Mouse (Mus musculus) right cerebral cortex, postnatal 25 days (tissue): ENCODE measurements around the gene Cmtr1.
A peak's percentile ranks its signal among the peaks of the same experiment; 100 is the strongest.
"Not testable (repeated sequence)": the region's sequence is repeated elsewhere in the genome, so short reads cannot be mapped to it uniquely, and the experiment has no call there.

Experiments
- DNase-seq: peaks from one replicate; pipeline ENCODE4 v3.0.0; 2022

Cmtr1 gene

DNA sequence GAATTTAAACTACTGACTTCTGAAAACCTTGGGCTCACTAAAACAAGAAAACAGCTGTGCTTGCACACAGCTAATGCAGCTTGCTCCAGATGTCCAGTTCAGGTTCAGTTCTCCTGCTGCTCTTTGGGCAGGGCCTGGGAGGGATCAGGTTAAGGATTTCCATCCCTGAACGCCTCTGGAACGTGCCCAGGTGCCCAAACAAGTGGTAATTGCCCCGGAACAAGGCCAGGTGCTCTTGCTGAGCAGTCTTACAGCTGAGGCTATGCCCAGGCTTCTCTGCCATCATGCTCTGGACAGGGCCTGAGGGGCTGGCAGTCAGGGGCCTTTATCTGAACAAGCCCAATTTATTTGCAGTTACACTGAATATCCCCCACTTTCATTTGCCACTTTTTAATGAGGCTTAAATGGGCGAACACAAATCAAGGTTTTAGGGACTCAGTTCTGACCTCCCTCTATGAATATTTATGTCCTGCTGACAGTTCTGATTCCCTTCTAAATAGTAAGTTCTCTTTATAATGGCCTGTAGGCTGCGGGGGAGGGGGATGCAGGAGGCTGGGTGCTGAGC lies 46.7 kb downstream of the Cmtr1 start:
- DNase-seq: no peak

DNA sequence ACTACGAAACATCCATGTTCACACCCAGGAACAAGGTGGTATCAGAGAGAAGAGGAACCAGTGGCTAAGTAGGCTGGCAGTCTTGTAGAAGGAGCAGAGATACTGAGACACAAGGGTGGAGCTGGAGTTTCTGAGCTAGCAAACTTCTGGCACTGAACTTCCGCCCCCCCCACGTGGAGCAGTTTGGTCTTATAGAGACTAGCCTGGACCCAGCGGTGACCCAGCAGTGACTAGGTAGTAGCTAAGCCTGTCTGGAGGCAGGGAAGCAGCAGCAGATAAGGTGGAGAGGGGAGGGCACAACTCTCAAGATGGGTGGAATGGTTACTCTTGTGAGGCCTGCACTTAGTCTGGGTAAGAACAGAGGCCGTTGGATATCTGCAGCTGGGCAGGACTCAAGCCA lies 48.4 kb downstream of the Cmtr1 start:
- DNase-seq: no peak

DNA sequence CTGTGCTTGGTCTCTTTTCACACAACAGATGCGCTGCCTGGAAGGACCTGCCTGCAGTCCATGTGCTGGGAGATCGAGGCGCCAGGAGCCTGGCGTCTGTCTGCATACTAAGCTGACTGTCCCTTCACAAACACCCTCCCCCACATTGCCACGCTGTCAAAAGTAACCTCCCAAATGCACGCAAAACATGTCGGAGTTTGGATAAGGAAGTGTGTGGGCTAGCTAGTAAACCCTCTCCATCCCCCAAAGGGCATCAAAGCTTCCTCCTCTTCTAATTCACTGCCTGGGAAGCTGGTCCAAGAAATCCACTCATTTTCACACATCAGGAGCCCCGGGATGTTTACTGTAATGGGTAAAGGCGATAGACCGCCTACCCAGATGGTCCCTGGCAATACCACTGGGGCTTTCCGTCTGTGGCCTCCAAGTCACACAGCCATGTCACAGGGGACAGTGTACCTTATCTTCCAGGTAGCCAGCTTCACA lies 50.2 kb downstream of the Cmtr1 start:
- DNase-seq: no peak

DNA sequence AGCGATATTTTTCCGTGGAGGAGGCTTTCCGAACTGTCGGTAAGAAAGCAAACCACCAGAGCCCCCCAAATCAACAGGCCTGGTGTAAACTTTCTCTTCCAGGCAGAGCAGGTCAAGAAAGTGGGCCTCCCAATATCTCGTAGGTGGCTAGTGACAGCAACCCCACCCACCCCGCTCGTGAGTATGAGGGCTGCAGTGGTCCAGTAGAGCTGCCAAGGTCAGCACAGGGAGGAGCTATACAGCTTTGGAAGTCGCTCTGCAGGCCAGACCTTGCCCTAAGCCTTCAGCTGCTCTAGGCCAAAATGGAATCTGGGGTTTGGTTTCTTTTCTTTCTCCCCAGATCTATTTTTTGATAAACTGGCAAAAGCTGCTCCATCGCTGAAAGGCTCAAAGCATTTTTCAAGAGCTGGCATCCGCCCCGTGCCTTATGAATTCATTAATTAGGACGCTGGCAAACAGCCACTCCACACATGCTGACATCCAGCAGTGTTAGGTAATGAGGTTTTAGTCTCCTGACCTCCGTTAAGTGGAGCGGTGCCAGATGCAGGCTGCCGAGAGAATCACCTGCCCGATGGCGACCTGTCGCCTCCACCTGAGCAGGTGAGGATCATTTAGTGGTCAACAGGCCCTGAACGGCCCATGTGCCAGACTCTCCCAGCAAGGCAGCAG lies 50.8 kb downstream of the Cmtr1 start:
- no peak for DNase-seq

DNA sequence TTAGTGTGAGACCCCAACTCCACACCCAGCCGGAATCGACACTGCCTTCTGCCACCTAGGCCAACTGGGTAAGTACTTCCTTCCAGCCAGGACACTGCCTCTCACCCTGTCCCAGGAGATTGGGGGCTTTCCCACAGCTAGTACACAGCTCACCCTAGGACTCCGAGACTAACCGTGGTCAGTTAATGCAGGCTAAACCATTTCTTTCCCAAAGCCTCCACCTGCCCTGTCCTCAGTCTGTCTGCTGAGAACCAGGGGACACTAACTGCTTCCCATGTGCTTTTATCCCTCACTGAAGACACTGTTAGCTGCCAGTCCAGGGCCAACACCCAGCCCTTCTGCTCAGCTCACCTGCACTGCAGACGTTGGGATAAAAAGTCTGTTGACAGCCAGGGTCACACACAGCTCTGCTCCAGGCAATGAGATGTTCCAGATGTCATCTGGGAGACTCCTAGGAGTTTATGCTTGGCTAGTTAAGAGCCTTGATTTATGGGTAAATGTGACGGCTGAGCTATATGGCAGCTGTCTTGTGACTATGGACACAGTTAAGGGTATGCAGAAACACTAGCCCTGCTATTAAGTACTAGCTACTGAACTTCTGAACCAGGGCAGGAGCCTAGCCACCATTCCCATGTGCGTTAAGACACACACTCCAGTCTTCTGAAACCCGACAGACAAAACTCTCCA lies 51.5 kb downstream of the Cmtr1 start:
- DNase-seq: no peak

DNA sequence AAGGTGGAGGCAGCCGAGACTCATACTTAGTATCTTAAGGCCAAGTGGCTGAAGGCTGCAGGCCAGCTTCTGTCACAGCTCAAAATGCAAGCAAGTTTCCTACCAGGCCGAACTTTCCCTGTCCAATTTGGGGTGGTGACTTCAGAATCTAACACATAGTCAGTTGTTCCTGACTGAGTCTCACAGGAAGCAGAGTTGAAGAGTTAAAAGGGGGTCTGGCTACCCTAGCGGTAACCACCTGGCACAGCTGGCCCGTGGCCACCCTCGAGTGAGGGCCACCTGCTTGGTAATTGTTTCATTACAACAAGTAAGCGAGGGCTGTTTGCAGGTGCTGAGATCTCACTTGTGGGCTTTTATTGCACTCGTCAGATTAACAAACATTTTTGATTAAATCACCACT lies 52.2 kb downstream of the Cmtr1 start:
- DNase-seq: no peak

DNA sequence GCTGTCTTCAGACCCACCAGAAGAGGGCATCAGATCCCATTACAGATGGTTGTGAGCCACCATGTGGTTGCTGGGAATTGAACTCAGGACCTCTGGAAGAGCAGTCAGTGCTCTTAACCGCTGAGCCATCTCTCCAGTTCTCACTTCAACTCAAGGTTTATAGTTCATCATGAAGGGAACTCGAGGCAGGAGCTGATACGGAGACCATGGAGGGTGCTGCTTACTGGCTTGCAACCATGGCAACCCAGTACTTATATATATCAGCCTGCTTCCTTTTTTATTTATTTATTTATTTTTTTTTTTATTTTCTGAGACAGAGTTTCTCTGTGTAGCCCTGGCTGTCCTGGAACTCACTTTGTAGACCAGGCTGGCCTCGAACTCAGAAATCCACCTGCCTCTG lies 53.3 kb downstream of the Cmtr1 start:
- DNase-seq: not testable (repeated sequence)

DNA sequence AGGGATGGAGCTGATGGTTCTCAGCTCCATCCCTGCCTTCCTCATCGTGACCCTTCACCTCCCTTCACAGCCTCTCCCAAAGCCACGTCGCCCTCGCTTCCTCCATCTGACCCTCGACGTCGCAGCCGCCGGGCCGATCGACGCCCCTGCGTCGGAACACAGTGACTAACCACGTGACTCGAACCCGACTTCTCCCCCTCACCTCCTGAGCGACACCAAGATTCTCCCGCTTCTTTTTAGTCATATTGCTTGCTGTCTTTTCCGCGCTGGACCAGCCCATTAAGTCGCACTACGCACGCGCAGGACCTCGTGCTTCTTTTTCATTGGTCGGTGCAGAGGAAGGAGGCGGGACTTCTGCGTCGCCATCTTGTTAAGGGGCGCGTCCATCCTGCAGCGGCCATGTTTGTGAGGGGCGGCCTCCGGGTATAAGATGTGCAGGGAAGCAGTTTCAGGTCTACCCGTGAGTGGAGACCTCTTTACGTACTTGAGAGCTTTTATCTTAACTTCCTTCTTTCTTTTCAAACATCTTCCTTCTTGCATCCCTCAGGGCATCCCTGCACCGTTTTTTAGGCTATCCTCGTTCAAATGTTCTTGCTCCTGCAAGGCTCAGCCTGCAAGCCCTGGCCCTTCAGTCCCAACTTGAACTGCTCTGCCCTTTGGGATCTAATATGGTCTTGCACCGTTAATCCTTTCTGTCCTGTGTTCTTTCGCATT lies 56.5 kb downstream of the Cmtr1 start, which contains the start of gene Ccdc167:
TSS of gene Ccdc167 (minus strand) at position 313 of the 714 bp plus-strand sequence.
- DNase-seq: peak; percentile 97

DNA sequence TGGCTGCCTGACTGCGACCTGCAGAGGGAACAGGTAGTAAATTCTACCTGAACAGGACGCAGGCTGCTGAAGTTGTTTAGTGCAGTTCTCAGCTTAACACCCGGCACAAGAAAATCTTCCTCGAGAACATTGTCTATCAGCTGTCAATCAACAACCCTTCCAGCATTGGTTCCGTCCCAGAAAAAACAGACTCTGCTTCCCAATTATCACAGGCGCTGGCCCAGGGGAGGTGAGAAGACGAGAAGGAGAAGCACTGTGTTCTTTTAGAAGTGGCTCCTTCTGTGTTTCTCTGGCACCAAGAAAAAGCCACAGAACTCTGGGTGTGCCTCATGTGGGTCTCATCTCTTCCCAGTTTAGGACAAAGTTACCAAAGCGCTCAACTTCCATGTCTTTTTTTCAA lies 58.3 kb downstream of the Cmtr1 start:
- no peak for DNase-seq

DNA sequence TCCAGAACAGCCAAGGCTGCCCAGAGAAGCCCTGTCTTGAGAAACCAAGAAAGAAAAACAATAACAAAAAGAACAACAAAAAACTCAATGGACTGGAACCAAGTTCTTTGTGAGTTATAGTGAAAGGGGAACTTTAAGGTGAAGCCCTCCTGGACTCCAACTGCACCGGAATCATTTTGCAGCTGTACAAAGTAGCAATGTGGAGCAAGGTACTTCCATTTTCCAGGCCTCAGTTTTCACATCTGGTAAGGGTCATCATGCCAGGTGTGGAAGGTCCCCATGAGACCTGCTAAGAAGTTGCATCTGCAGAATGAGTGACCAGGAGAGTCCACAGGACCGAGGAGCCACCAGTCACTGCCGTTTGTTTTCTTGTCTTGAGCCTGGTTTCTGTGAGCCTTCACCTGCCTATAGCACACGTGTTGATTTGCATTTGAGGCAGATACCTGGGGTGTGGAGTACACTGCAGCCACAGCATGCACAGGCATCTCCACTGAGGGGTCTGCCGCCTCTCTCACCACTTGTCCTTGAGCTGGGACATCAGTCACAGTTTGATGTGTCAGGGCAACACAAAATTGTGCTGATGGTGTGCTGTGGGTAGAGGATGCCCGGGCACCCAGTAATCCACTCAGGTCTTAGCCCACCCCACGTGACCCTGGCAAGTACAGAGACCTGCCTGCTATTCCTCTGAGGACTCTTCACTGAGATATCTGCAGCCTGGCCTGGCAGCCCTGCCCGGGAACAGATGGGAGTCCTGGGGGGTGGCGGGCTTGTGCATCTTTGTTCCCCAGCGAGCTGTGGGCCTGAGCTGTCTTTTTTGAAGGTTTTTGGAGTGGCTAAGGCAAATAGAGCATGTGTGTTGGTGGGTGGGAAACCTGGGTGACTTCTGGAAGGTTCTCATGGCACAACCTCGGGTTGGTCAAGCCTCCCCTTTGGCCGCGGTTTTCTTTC lies 59.5 kb downstream of the Cmtr1 start:
- DNase-seq: no peak

DNA sequence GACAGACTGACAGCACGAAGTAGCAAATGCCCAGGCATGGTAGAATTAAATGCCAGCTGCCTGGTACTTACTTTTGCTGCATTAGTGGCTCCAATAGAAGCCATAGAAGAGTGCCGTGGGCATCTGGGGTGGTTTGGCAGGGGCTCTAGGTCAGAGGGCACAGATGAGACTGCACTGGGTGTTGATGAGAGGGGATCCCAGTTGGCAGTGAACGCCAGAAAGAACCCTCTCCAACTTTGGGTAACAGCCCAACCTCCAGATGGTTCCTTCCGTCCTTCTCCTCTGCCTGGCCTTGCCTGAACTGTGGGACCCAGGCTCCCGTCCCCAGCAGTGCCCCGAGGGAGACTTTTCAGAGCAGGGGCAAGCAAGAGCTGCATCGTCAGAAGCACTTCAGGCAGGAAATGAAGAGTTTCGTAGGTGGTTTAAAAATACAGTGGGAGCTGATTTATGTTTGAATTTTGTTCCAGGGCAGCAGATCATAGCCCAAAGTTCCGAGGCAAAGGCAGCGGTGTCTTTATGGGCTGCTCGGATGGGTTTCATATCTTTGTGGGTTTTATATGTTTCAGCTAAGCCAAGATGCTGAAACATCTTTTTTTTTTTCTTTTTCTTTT lies 60.5 kb downstream of the Cmtr1 start:
- DNase-seq: no peak

DNA sequence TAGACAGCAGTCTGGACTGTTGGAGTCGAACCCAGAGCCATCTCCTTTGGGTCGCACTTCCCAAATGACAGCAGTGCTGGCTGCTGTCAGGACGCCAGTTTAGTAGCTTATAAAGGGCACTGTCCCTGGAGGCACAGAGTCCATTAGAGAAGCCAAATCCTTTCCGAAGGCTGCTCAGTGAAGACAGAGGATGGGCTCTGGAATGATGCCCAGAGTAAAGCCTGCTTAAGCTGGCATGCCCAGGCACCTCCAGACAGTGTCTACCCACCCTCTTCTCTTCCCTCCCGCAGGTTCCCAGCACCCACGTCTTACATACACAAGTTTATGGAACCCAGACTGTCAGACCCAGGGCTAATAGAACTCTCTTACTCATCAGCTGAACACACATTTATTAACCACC lies 64.2 kb downstream of the Cmtr1 start:
- DNase-seq: no peak

DNA sequence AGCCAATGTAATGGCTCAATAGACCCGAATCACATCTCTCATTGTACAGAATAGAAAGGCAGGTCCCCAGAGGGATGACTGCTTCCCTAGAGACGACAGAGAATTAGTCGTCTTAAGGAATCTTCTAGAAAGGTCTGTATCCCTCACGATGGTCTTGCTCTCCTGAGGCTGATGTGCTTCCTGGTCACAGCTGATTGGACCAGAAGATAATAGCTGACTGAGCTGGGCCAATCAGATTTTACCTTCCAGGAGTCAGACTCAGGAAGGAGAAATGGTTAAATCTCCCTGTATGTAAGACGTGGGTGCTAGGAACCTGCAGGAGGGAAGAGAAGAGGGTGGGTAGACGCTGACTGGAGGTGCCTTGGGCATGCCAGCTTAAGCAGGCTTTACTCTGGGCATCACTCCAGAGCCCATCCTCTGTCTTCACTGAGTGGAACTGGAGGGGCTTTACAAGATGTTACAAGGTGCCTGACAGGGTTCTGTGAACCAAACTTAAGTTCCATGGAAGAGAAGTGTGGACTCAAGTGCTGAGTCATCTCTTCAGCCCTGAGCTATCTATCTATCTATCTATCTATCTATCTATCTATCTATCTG lies 64.7 kb downstream of the Cmtr1 start:
- DNase-seq: no peak

DNA sequence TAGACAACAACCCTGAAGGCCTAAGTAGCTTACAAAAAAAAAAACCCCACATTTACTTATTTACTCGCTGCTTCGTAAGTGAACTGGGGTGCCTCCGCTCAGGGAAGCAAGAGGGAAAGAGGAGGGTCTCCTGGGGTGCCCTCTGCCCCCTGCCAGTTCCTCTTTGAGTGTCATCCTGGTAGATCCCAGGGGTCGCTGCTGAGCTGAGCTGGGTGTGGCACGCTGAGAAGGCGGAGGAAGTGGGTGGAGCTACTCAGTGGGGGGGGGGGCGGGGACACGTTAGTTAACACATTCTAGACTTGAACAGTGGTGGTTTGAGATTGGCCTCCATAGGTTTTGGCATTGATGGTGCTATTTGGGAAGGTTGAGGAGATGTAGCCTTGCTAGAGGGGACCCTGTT lies 67.7 kb downstream of the Cmtr1 start:
- DNase-seq: no peak

DNA sequence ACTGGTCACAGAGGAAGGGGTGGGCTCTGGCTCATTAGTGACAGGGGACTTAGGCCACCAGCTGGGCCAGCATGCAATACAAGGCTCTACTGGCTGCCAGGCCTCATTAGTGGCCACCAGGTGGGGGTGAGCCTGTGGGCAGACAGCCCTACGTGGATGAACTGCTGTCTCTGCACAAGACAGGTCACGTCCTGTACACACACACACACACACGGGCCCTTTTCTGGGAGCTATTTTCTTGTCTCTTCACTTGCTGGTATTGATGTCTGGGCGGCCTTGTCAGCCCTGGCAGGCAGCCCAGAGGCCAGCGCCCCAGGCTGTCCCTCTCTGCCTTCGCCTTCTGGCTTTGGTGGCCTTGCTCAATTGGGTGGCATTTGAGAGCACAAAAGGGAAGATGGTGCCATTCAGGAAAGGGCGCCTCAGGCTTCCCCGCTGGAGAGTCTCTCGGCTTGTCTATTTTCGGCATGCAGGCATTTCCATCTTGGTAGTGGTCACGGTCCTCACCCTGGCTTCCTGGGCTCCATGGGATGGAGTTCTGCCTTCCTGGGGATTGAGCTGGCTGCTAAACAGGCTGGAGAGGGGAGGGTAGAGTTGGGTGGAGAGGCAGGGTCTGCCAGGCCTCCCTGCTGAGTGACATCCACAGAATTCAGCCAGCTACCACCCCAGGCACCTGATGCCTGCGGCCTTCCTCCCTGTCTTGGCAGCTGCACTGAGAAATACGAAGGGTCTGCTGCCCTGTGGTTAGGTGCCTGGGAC lies 70.3 kb downstream of the Cmtr1 start:
- no peak for DNase-seq

DNA sequence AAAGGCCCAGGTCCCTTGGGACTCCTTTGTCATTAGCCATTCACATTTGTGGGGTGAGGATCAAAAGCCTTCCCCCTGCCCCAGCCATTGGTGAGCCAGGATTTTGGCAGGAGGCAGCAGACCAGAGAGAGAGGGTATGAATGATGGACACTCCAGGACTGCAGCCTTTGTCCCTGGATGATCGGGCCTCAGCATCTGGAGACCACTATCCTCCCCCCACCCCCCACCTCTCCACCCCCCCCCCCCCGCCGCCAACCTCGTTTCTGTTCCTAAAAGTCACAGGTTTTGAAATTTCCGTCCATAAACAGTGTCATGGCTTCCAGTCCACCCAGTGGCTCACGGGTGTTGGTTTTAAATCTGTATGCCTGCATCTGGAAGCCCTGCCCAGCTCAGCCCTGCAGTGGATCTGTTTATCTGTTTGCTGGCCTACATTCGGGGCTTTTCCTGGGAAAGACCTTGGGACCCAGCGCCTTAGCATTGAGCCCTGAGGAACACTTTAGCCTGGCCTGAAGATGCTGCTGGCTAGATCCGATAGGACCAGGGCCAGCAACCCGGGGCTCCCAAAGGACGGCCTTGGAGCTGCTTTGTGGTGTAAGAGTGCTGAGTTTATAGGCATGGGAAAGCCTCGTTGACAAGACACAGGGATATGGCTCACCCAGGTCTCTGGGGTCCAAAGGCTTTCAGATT lies 71.0 kb downstream of the Cmtr1 start:
- no peak for DNase-seq

DNA sequence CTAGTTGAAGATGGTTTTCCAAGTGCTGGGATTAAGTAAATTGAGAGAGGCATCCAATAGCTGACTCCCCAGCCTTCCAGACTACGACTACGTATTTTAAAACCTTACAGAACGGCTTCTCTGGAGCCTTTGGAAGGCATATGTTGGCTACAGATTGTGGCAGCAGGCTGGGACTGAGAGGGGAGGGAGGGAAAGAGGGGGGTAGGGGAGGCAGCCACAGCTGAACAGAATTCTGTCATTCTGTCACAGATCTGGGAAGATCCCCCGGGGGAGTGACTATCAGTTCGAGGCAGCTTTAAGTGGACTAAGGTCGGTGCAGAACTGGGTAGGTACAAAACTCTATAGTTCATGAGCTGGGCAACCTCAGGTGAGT lies 71.5 kb downstream of the Cmtr1 start:
- no peak for DNase-seq

DNA sequence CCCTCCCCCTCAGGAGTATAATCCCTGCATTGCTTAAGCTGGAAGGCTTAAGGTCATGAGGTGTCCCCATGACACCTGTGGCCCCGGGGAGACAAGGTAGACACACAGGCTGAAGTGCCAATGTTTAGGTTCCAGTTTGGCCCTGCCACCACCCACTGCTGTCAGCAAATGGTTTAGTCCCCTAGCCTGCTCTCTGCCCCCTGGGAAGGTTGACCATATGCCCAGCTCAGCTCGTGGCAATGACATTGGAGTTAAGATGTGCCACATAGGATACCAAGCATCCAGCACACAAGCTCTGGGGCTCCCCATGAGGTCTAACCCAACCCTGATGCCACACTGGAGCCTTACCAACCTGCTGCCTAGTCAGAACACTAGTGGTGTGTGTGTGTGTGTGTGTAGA lies 72.1 kb downstream of the Cmtr1 start:
- DNase-seq: no peak

DNA sequence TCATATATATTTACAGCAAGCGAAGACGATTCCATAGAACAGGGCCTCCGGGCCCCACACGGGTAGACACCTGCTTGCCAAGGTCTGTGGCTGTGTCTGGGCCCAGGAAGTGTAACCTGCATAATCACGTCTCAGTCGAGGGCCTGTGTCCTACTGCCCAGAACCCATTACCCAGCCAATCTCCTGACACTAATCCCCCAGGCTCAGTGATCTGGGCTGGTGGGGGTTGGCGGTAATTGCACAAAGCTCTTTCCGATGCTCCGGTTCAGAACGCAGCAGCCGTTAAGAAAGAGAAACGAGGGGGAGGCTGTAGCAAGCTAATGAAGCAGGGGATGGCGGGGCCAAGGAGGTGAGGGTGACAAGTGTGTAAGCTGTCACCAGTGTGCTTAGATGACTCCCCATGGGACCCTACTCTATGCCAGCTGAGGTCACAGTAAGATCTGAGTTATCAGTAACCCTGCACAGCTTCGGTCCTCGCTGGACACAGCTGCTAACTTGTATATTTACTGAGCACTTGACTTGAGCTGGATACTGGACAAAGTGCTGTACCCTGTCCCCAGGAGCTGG lies 76.1 kb downstream of the Cmtr1 start:
- DNase-seq: no peak
